Mouse (Mus musculus) small intestine, adult 2 months (tissue): ENCODE results near the gene Ipo13. TPM values are rescaled to one million over a fixed set of nuclear protein-coding genes. Genes with fewer than 3 reads are reported as not detected.

Source experiments
- H3K27ac ChIP-seq: fragments of 200-500 bp; 2 replicates; pipeline ENCODE4 v1.5.1; 2012; ENCODE audit warnings: low read depth, low read length, control low read depth, inconsistent platforms; ENCODE audit not compliant: insufficient read depth
- H3K27me3 ChIP-seq: fragments of 200-500 bp; 2 replicates; pipeline ENCODE4 v1.6.1; 2012; ENCODE audit warnings: mild to moderate bottlenecking, moderate library complexity, low read length, inconsistent platforms; ENCODE audit not compliant: control insufficient read depth, insufficient read depth
- H3K36me3 ChIP-seq: fragments of 200-500 bp; 2 replicates; pipeline ENCODE4 v1.6.1; 2012; ENCODE audit warnings: mild to moderate bottlenecking, low read length, control low read depth, inconsistent platforms; ENCODE audit not compliant: control insufficient read depth, insufficient read depth
- H3K4me1 ChIP-seq: fragments of 200-500 bp; 2 replicates; pipeline ENCODE4 v1.6.1; 2012; ENCODE audit warnings: low read length, inconsistent platforms, mixed read lengths; ENCODE audit not compliant: control insufficient read depth, insufficient read depth, insufficient read length
- H3K4me3 ChIP-seq: fragments of 200-500 bp; 2 replicates; pipeline ENCODE4 v1.5.1; 2012; ENCODE audit warnings: low read depth, mild to moderate bottlenecking, control low read depth, inconsistent platforms, low read length, moderate library complexity
- CTCF ChIP-seq: fragments of 200-500 bp; IDR thresholded peaks from 2 replicates; pipeline ENCODE4 v1.5.1; 2012; ENCODE audit warnings: low read depth, mild to moderate bottlenecking, control low read depth, inconsistent platforms, low read length, moderate library complexity, mixed read lengths; ENCODE audit not compliant: insufficient replicate concordance, insufficient read length; ENCODE audit errors: extremely low read depth
- POLR2A ChIP-seq: fragments of 200-500 bp; IDR thresholded peaks from 2 replicates; pipeline ENCODE4 v1.6.1; 2012; ENCODE audit warnings: low read depth, mild to moderate bottlenecking, control low read depth, inconsistent platforms, low read length, moderate library complexity
- WGBS: fragments of 180-500 bp; shearing (Covaris S2); methylation state at CpG from one replicate; pipeline ENCODE4 v1.1.7; 2018; 5-methylcytosine and 5-hydroxymethylcytosine counted together
- polyA plus RNA-seq: library from polyadenylated mRNA; depleted of rRNA; stranded (reverse); fragments of >200 nt; gene quantifications from 2 replicates; pipeline ENCODE4 v1.2.3, GENCODE M21; 2012

The Ipo13 gene
- polyA plus RNA-seq, 1 experiment: 36.8 TPM

GRCm38 (mm10) chr4:117855146-117855545 is 59.7 kb downstream of the Ipo13 start:
- Histone ChIP-seq H3K4me1 (peaks cover 11% of the 10 kb centered on the region), H3K27ac (no peak overlapping the region), H3K4me3 (no peak overlapping the region), H3K27me3 (no peaks in the 10 kb centered on the region), H3K36me3 (no peaks in the 10 kb centered on the region; the same call in 1 of the 2 replicates)
- TF ChIP-seq CTCF (no peak), POLR2A (no peak)
- 91% methylated on average over 9 of the region's 9 CpGs for WGBS

GRCm38 (mm10) chr4:117852152-117852868 is 62.5 kb downstream of the Ipo13 start:
- TF ChIP-seq CTCF (no peak), POLR2A (no peak)
- H3K4me1 ChIP-seq: 0 out of 2 replicates have a peak, but pooled peaks cover 2% of the 10 kb centered on the region
- 69% methylated on average over 10 of the region's 10 CpGs for WGBS
- H3K27me3 ChIP-seq: no peaks in the 10 kb centered on the region
- H3K27ac ChIP-seq: no peak overlapping the region
- H3K4me3 ChIP-seq: no peak overlapping the region
- no peaks in the 10 kb centered on the region; the same call in 1 of the 2 replicates for H3K36me3 ChIP-seq

- TF ChIP-seq CTCF (no peak), POLR2A (no peak)
- Histone ChIP-seq H3K27me3 (no peaks in the 10 kb centered on the region), H3K4me3 (no peak overlapping the region), H3K36me3 (no peaks in the 10 kb centered on the region), H3K4me1 (0 out of 2 replicates have a peak, but pooled peaks cover 2% of the 10 kb centered on the region), H3K27ac (no peak overlapping the region)
- 86% methylated on average over 7 of the region's 7 CpGs for WGBS
These were observed 63.9 kb downstream of the Ipo13 start for GRCm38 (mm10) chr4:117850871-117851270.

- H3K27ac ChIP-seq: no peak overlapping the region
- WGBS: 87% methylated on average over 7 of the region's 7 CpGs
- TF ChIP-seq CTCF (no peak), POLR2A (no peak)
- no peak overlapping the region for H3K4me3 ChIP-seq
- 0 out of 2 replicates have a peak, but pooled peaks cover 2% of the 10 kb centered on the region for H3K4me1 ChIP-seq
- no peaks in the 10 kb centered on the region for H3K36me3 ChIP-seq
- H3K27me3 ChIP-seq: no peaks in the 10 kb centered on the region
These were observed 64.6 kb downstream of the Ipo13 start for GRCm38 (mm10) chr4:117850176-117850575.

GRCm38 (mm10) chr4:117849506-117849905 is 65.3 kb downstream of the Ipo13 start:
- H3K27ac ChIP-seq: no peak overlapping the region
- no peaks in the 10 kb centered on the region for H3K36me3 ChIP-seq
- no peak overlapping the region for H3K4me3 ChIP-seq
- TF ChIP-seq POLR2A (no peak), CTCF (no peak)
- WGBS: 93% methylated on average over 5 of the region's 5 CpGs
- H3K27me3 ChIP-seq: no peaks in the 10 kb centered on the region
- 0 out of 2 replicates have a peak, but pooled peaks cover 2% of the 10 kb centered on the region for H3K4me1 ChIP-seq

- Histone ChIP-seq H3K4me1 (0 out of 2 replicates have a peak, but pooled peaks cover 2% of the 10 kb centered on the region), H3K4me3 (no peak overlapping the region), H3K36me3 (no peaks in the 10 kb centered on the region), H3K27ac (no peak overlapping the region), H3K27me3 (no peaks in the 10 kb centered on the region)
- TF ChIP-seq POLR2A (no peak), CTCF (no peak)
- WGBS: 90% methylated on average over 17 of the region's 17 CpGs
These were observed 65.7 kb downstream of the Ipo13 start for GRCm38 (mm10) chr4:117849063-117849462.

- H3K4me1 ChIP-seq: no peaks in the 10 kb centered on the region
- H3K27ac ChIP-seq: no peak overlapping the region
- H3K4me3 ChIP-seq: no peak overlapping the region
- no peaks in the 10 kb centered on the region for H3K36me3 ChIP-seq
- 73% methylated on average over 2 of the region's 2 CpGs for WGBS
- H3K27me3 ChIP-seq: no peaks in the 10 kb centered on the region
- TF ChIP-seq CTCF (no peak), POLR2A (no peak)
These were observed 67.8 kb downstream of the Ipo13 start for GRCm38 (mm10) chr4:117847011-117847410.
